Mouse (Mus musculus) naive thymus-derived CD4-positive, alpha-beta T cell, adult 2 months (primary cell): ENCODE measurements around the gene Mettl21a.
A peak's percentile ranks its signal among the peaks of the same experiment; 100 is the strongest.
"Not testable (repeated sequence)": the region's sequence is repeated elsewhere in the genome, so short reads cannot be mapped to it uniquely, and the experiment has no call there.

Experiments
- DNase-seq: peaks from one replicate; pipeline ENCODE4 v3.0.0-alpha.2; 2011; ENCODE audit warnings: low read depth

Gene Mettl21a

DNA sequence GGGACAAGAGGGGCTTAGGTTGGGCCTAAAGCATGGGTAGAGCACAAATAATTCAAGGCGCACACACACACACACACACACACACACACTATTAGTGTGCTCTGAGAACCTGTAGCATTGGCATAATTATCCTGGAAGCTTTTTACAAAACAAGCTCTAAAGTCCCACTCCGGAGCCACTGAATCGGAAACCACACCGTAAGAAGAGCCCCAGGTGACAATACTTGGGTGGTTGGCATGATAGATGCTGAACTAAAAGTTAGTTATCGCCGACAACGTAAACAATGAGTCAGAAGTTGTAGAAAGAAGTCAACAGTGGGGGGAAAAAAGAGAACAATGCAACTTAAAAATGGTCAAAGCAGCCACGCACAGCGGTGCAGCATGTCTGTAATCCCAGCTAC is 2.7 kb downstream of the Mettl21a start:
- no peak for DNase-seq

DNA sequence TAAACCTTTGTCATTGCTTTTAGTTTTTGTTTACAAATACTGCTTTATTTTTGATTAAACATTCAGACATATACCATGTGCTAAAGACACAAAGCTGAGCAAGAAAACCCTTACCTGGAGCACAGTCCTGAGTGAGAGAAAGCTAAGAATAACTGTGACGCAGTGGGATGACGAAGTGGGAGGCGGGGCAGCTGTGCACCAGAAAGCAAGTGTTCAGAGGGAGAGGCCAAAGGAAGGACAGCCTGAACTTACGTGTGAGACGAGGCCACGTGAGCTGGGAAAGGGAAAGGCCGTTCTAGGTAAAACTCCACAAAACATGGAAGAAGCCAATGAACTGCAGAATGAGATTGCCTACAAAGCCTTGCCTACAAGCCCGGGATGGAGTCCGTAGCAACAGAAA is 7.1 kb downstream of the Mettl21a start:
- no peak for DNase-seq

DNA sequence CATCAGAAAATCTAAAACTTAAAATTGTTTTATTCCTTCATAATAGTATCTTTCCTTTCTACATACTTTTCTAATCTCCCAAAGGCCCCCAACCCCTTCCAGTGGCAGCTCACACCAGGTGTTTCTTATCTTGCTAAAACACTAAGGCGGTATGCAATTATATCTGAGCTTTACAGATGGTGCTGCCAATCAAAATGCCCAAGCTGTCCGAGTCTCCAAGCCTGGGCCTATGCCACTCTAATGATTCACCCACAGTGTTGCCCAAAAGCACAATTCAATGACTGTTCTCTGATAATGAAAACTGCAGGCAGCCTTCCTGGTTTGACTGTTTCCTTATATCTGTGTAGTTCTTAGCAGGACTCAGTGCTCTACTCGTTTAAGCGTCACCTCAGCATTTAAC is 7.9 kb downstream of the Mettl21a start:
- DNase-seq = no peak

DNA sequence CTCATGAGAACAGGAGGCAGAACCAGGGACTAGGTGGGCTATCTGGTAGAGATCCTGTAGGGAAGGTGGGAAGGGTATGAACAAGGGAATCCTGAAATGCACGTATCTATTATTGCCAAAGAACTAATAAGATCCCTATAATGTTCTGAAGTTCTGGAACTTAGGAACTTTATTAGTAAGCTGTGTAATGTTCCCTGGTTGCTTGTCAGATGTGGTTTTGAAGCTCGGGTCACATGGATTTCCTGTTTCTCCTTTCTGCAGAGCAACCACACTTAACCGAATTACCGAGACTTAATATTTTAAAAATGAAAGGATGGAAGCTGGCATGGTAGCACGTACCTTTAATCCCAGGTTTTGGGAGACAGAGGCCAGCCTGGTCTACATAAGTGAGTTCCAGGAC is 13.7 kb downstream of the Mettl21a start:
- DNase-seq = peak; percentile 25

DNA sequence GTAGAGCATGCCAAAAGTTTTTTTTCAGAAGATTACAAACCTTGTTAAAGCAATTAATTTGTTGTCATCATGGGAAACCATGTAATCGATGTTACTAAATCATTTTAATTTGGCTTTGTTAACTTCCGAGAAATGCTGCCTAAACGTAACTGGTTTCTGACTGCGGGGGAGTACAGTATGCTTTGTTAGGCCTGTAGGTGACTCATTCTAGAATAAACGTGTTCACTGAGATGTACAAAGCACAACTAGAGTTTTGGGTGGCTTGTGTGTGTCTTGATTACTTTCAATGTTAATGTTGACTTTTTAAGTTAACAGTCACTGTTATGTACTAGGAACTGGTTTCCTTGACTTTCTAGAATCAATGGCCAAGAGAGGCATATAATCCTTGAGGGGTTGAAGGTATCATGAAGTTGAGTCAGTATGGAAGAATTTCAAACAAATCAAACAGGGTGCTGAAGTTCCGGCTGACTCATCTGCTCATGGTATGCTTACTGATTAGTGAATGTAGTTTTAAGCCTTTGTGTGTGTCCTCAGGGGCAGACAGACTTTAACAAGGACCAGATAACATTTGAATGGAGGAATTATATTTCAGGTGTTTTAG is 15.7 kb downstream of the Mettl21a start:
- no peak for DNase-seq

DNA sequence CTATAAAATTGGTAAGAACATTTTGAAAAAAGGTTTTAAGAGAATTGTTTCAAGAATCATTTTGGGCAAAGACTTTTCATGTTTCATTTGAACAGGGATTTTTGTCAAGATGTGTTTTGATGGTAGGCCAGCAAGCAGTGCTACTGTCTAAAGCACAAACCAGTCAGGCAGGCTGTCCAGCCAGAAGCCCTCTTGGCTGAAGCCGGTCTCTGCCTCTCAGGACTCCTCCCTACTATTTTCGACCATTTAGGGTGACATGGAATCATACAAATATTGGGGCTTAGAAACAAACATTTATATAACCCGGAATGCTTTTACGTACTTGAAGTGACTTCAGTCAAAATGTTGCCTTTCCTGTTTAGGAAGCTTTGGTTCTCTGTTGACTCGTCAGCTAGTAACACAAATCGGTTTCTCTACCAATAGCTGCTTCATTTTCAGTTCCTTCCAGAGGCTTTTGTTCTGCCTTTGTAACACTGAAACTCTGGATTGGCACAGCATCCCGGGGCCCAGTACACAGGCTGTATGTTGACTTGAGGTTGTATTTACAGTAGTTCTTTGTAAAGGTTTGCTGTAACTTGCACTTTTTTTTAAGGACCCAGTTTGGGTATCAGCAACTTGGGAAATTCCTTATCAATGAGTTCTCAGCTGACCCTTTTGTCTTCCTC is 16.5 kb downstream of the Mettl21a start:
- DNase-seq = no peak

DNA sequence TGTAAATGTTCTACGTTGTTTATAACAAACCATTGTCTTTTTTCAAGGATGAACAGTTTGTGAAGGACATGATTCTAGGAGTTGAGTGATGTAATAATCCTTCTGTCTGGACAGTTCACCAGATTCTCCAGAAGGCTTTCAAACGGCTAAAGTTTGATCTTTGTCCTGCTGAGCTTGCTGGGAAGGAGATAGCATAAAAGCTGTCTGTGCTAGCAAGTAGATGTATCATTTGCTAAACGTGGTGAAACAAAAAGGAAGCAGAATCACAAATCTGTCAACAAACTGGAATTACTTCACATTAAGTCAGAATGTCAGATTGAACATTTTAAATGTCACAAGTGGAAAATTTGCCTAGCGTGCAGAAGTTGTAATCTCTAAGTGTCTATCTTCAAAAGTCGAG is 18.1 kb downstream of the Mettl21a start:
- no peak for DNase-seq

DNA sequence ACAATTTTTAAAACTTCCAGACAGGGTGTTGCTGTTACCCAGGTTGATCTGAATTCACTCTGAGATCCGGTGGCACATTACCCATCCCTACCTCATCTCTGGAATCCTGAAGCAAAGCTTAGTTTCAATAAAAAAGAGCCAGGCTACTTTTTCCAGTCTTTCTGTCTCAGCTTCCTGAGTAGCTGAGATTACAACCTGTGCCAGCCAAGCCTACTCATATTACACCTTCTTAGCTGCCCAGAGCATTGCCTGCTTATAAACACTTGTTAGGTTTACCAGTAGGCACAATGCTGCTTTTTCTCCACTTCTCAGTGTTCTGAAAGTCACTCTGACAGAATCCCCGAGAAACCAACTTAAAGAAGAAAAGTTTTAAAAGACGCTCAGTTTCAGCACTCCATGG is 38.2 kb downstream of the Mettl21a start:
- no peak for DNase-seq

DNA sequence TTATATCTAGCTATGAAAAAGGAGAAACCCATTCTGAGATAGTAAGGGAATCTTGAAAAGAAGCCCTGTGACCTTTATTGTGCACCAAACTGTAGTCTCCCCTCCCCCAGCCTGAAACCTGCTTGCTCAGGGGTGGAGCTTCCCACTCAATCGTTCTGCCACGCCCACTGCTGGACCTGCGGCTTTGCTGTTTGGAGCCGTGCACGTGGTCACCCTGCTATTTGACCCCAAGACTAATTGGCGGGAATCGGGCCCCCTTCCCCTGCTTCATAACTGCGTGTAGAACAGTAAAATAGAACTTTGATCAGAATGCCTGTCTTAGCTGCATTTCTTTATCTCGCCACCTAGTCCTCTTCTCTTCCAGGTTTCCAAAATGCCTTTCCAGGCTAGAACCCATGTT is 39.1 kb downstream of the Mettl21a start:
- DNase-seq = not testable (repeated sequence)

DNA sequence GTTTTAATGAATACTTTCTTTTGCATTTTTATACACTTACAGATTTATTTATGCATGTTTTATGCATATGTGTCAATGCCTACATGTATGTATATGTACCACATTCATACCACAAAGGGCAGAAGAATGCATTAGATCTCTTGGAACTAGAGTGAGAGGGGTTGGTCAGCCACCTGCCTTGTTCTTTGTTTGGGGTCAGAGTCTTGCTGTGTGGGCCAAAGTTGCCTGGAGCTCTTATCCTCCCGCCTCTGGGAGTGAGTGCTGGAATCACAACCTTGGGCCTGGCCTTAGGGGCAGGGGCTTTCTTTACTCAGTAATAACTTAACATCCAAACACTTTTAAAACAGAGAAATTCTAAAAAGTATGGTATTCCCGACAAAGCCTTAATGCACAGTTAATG is 40.3 kb downstream of the Mettl21a start:
- no peak for DNase-seq

DNA sequence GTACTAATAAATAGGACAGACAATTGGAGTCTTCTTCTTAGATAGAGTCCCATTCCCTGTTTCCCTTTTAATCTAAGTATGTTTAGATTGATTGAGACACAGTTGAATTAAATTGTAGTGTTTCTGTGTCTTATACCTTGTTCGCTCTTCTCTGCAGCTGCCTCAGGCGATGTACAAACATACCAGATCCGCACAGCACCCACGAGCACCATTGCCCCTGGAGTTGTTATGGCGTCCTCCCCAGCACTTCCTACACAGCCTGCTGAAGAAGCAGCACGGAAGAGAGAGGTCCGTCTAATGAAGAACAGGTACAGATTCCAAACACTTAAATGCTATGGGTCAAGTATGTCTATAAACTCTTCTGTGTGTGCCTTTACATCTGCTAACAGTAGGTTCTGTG is 41.0 kb downstream of the Mettl21a start:
- DNase-seq = no peak

DNA sequence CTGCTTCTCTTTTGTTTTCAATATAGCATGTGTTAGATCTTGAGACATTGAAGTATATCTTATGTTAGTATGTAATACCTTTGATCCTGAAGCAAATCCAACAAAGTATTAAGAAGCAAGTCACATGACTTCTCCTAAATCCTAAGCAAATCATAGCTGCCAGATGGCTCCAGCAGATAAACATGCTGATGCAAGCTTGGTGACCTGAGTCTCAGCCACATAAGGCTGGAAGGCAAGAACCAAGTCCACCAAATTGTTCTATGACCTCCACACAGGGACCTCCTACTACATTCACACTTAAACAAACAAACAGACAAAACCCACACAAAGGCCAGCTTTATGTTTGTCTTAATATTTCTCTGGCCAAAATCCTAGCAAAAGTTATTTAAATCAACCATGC is 48.8 kb downstream of the Mettl21a start:
- DNase-seq = no peak

DNA sequence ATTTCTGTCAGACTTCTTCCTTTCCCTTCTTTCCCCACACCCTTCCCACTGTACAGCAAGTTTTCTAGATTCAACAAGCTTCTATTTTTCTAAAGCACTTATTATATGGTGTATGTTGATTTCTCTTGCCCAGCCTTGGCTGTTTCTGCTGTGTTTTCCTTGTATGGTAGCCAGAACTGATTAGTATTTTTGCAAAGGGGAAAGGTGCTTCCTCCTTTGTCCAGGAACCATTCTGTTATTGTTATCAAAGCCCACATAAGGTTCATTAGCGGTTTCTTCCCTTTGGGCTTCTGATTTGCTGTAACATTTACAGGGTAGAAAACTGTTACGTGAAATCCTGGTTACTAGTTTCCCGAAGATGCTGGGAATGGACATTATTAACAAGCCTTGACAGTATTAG is 56.9 kb downstream of the Mettl21a start:
- no peak for DNase-seq
